Mouse (Mus musculus) heart, embryonic 10.5 days (tissue): ENCODE data around the gene Mgrn1. TPM values are rescaled to one million over a fixed set of nuclear protein-coding genes. Genes with fewer than 3 reads are reported as not detected.

Experiments
- DNase-seq: peaks from one replicate; pipeline ENCODE4 v3.0.0-alpha.2; 2017; ENCODE audit warnings: low spot score
- H3K27ac ChIP-seq: fragments of 300-500 bp; sonication (generic); 2 replicates; pipeline ENCODE4 v1.5.1; 2016; ENCODE audit warnings: mild to moderate bottlenecking
- H3K27me3 ChIP-seq: fragments of 300-500 bp; sonication (generic); 2 replicates; pipeline ENCODE4 v1.6.1; 2016; ENCODE audit warnings: mild to moderate bottlenecking; ENCODE audit not compliant: poor library complexity, insufficient read depth, severe bottlenecking
- H3K36me3 ChIP-seq: fragments of 300-500 bp; sonication (generic); 2 replicates; pipeline ENCODE4 v1.6.1; 2016; ENCODE audit warnings: mild to moderate bottlenecking, moderate library complexity
- H3K4me1 ChIP-seq: fragments of 300-500 bp; sonication (generic); 2 replicates; pipeline ENCODE4 v1.6.1; 2016; ENCODE audit warnings: mild to moderate bottlenecking
- H3K4me3 ChIP-seq: fragments of 300-500 bp; sonication (generic); 2 replicates; pipeline ENCODE4 v1.5.1; 2016; ENCODE audit warnings: mild to moderate bottlenecking, moderate library complexity
- H3K9me3 ChIP-seq: fragments of 300-500 bp; sonication (generic); 2 replicates; pipeline ENCODE4 v1.6.1; 2016; ENCODE audit warnings: mild to moderate bottlenecking, moderate library complexity
- WGBS: fragments of 180-500 bp; shearing (Covaris S2); methylation state at CpG from one replicate; pipeline ENCODE4 v1.1.7; 2016; 5-methylcytosine and 5-hydroxymethylcytosine counted together
- polyA plus RNA-seq: library from polyadenylated mRNA; unstranded; fragments of >200 nt; fragmentation: Nextera tagmentation; extraction: Ambion mirVana; gene quantifications from 2 replicates; pipeline ENCODE4 v1.2.1, GENCODE M21; 2016

Gene Mgrn1
- polyA plus RNA-seq, 1 experiment from 2014 or later, result 96.2 TPM

GRCm38 (mm10) chr16:4940311-4940850 is 54.3 kb downstream of the Mgrn1 start:
- 91% methylated on average over 10 of the region's 10 CpGs for WGBS
- peaks cover 78% of the 10 kb centered on the region for H3K36me3 ChIP-seq
- H3K27me3 ChIP-seq, result no peaks in the 10 kb centered on the region
- 0 out of 2 replicates have a peak overlapping the region, but pooled peaks have one; percentile 92 for H3K27ac ChIP-seq
- H3K4me1 ChIP-seq, result peaks cover 10% of the 10 kb centered on the region
- H3K9me3 ChIP-seq, result no peaks in the 10 kb centered on the region
- DNase-seq, result no peak
- H3K4me3 ChIP-seq, result no peak overlapping the region

DNA sequence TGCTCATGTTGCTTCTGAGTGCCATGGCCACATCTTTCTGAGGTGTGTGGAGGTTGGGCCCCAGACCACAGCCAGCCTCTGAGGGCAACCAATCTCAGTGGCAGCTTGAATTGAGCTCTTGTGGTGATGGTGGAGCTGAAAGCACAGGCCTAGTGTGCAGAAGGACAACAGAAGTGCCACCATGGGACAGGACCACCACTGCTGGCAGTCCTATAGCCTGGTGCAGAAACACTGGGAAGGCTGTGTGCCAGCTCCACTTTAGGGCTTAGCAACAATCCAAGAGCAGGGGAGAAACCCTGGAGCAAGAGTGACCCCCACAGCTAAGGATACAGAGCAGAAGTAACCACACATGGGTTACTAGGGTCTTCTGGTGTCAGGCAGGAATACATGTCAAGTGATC is 55.0 kb downstream of the Mgrn1 start:
- DNase-seq, result no peak
- Histone ChIP-seq H3K36me3 (peaks cover 76% of the 10 kb centered on the region), H3K27ac (no peak overlapping the region), H3K27me3 (no peaks in the 10 kb centered on the region), H3K9me3 (no peaks in the 10 kb centered on the region), H3K4me1 (peaks cover 10% of the 10 kb centered on the region), H3K4me3 (no peak overlapping the region)

DNA sequence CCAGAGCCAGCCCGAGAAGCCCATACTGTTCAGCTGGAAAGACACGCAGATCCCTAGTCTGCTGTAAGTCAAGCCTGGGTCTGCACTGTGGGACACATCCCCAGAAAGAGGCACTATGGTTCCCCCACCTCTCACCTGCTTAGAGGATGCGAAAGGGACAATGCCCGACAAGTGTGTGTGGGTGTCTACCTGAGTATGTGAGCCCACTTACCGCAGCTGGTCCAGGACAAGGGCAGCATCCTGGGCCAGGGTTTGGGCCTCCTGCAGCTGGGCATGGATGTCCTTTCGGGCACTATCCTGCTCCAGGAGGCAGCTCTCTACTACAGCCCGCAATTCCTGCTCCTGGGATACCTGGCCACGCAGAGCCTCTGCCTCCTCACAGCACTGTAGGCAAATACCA is 56.8 kb downstream of the Mgrn1 start:
- Histone ChIP-seq H3K9me3 (no peaks in the 10 kb centered on the region), H3K36me3 (peaks cover 76% of the 10 kb centered on the region)

DNA sequence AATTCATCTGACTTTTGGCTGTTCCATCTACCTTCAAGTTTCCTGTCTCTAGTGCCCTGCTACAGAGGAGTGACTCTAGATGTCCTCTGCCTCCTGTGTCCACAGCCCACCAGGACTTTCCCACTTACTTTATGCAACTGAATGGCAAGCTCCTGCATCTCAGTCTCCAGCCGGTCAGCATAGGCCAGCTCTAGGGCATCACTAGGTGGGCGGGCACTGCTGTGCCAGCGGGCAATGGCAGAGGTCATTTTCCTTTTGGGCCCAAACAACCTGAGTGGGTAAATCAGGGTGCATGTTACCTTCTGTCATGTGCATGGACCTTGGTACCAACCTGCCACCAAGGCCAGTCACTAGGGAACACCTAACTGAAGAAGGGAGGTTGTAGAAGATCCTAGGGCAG is 57.4 kb downstream of the Mgrn1 start:
- DNase-seq, result no peak
- Histone ChIP-seq H3K4me1 (peaks cover 10% of the 10 kb centered on the region), H3K9me3 (no peaks in the 10 kb centered on the region), H3K27me3 (no peaks in the 10 kb centered on the region), H3K36me3 (peaks cover 80% of the 10 kb centered on the region), H3K4me3 (no peak overlapping the region), H3K27ac (no peak overlapping the region)
- WGBS, result 92% methylated on average over 3 of the region's 3 CpGs

More for the DNA sequence above, 56.8 kb downstream of the Mgrn1 start:
- DNase-seq, result no peak
- H3K27ac ChIP-seq, result no peak overlapping the region
- 90% methylated on average over 8 of the region's 8 CpGs for WGBS
- H3K27me3 ChIP-seq, result no peaks in the 10 kb centered on the region
- H3K4me3 ChIP-seq, result no peak overlapping the region
- H3K4me1 ChIP-seq, result peaks cover 10% of the 10 kb centered on the region

DNA sequence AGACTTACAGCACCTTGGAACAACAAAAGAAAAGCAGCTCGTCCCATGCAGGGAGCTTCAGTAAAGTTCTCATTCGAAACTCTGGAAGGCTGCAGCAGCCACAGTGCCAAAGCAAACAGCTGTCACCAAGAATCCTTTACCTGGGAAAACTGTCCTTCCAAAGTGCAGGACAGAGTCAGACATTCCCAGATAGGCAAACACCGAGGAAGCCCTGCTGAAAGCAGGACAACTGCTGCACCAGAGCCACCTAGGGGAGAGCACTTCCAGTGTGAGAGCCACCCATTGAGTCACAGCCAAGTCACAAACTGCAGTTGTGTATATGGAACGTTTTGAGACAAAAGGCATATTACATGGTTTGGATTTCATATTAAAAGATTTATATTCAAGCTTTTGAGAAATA is 59.4 kb downstream of the Mgrn1 start:
- DNase-seq, result no peak
- Histone ChIP-seq H3K4me1 (no peaks in the 10 kb centered on the region), H3K27ac (no peak overlapping the region), H3K36me3 (peaks cover 87% of the 10 kb centered on the region), H3K4me3 (no peak overlapping the region), H3K27me3 (no peaks in the 10 kb centered on the region), H3K9me3 (no peaks in the 10 kb centered on the region)
- 69% methylated on average over 4 of the region's 4 CpGs for WGBS

- Histone ChIP-seq H3K4me1 (no peaks in the 10 kb centered on the region), H3K4me3 (no peak overlapping the region), H3K36me3 (peaks cover 85% of the 10 kb centered on the region), H3K27me3 (no peaks in the 10 kb centered on the region), H3K27ac (no peak overlapping the region), H3K9me3 (no peaks in the 10 kb centered on the region)
- 77% methylated on average over 3 of the region's 3 CpGs for WGBS
- no peak for DNase-seq
Observed at GRCm38 (mm10) chr16:4946155-4946554, 60.1 kb downstream of the Mgrn1 start.

- Histone ChIP-seq H3K4me3 (no peak overlapping the region), H3K27ac (no peak overlapping the region), H3K36me3 (peaks cover 84% of the 10 kb centered on the region), H3K27me3 (no peaks in the 10 kb centered on the region), H3K9me3 (no peaks in the 10 kb centered on the region), H3K4me1 (no peaks in the 10 kb centered on the region)
- 90% methylated on average over 4 of the region's 4 CpGs for WGBS
- DNase-seq, result no peak
Observed at GRCm38 (mm10) chr16:4947378-4947777, 61.3 kb downstream of the Mgrn1 start.

- Histone ChIP-seq H3K4me3 (no peak overlapping the region), H3K36me3 (peaks cover 80% of the 10 kb centered on the region), H3K27me3 (no peaks in the 10 kb centered on the region), H3K27ac (no peak overlapping the region), H3K4me1 (no peaks in the 10 kb centered on the region), H3K9me3 (no peaks in the 10 kb centered on the region)
- DNase-seq, result no peak
- WGBS, result 91% methylated on average over 3 of the region's 3 CpGs
Observed at GRCm38 (mm10) chr16:4956609-4957008, 70.6 kb downstream of the Mgrn1 start.

DNA sequence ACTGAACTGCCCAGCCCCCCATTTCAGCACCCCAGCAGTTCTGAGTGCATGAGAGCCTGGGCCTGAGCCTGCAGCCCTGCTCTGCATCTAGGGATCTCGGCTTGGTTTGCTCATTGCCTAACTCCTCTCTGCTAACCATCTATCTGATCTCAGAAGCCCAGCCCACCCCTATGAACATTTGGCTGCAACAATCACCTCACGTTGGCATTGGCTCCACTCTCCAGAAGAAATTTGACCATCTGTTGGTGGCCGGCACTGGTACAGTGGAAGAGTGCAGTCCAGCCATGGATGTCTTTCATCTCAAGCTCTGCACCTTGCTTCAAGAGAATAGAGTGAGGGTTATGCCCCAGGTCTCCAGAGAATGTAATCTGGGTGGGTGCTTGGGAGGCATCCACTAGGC is 71.4 kb downstream of the Mgrn1 start:
- H3K4me1 ChIP-seq, result peaks cover 7% of the 10 kb centered on the region; the same call in 1 of the 2 replicates
- no peaks in the 10 kb centered on the region for H3K27me3 ChIP-seq
- H3K9me3 ChIP-seq, result no peaks in the 10 kb centered on the region
- peaks cover 72% of the 10 kb centered on the region for H3K36me3 ChIP-seq
- DNase-seq, result no peak
- no peak overlapping the region for H3K27ac ChIP-seq
- WGBS, result 89% methylated on average over 3 of the region's 3 CpGs
- H3K4me3 ChIP-seq, result no peak overlapping the region

GRCm38 (mm10) chr16:4960260-4960659 is 74.2 kb downstream of the Mgrn1 start:
- DNase-seq, result no peak
- Histone ChIP-seq H3K27ac (no peak overlapping the region), H3K36me3 (peaks cover 45% of the 10 kb centered on the region), H3K27me3 (no peaks in the 10 kb centered on the region), H3K4me1 (peaks cover 21% of the 10 kb centered on the region), H3K4me3 (no peak overlapping the region), H3K9me3 (no peaks in the 10 kb centered on the region)
- WGBS, result 91% methylated on average over 8 of the region's 8 CpGs

DNA sequence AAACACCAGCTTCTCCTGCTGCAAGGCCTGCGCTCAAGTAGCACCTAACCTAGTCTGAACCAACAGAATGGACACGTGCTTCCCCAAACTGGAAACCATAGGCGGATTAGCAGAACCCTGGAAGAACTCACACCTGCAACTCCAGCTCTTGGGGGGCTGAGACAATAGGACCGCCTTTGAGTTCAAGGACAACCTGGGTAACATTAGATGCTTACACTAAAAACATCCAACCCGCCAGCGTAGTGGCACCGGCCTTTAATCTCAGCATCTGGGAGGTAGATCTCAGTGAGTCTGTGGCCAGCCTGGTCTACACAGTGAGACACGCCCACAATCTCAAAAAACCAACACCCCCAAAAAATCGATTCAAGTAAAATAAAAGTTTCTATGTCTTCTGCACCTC is 77.3 kb downstream of the Mgrn1 start:
- peaks cover 23% of the 10 kb centered on the region for H3K4me1 ChIP-seq
- H3K27ac ChIP-seq, result peak overlapping the region; percentile 85; the same call in 1 of the 2 replicates

DNA sequence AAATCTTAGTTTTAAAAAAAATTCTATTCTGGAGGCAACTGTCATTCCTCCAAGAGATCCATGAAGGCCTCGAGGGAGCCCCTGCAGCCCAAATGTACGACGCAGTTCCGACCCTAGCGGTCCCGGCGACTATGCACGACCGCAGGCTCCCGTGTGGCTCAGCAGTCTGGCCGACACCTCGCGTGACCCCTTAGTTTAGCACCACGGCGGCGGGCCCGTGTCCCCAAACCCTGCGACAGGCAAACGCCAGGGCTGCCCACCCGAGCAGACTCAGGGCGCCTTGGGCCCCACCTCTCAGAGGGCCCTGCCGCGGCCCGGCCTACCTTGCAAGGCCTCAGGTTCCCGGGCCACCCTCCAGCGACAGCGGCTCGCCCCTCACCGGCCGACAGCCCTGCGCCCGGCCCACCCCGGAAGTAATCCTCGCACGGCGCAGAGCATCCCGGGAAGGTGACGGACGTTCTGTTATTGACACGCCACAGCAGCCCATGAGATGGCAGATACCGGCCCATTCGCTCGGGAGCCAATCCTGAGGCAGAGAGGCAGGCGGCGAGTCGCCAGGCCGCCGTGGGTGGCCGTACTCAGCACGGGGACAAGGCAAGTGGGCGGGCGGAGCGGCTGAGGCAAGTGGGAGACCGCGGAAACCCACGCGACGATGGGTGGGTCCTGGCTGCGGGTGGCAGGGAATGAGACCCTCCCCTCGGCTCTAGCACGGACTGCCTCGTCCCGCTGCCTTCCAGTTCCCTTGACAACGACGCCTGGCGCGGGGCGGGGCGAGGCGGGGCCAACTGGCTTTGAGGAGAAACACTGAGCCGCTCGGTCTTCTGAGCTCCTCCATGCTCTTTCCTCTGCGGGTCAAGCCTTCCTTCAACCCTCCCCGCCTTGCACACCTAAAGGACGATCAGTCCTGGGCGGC is 78.0 kb downstream of the Mgrn1 start, which contains the start of gene Anks3:
TSS of gene Anks3 (minus strand) at position 409 of the 913 bp plus-strand sequence.
- H3K36me3 ChIP-seq, result peaks cover 13% of the 10 kb centered on the region
- peaks cover 23% of the 10 kb centered on the region for H3K4me1 ChIP-seq
- peak within 1 kb of the TSS; percentile 85 for H3K27ac ChIP-seq
- DNase-seq, result peak; percentile 99
- WGBS, result under 1% methylated on average over 76 of the region's 76 CpGs
- H3K27me3 ChIP-seq, result no peaks in the 10 kb centered on the region
- no peaks in the 10 kb centered on the region for H3K9me3 ChIP-seq
- peak within 1 kb of the TSS; percentile 96 for H3K4me3 ChIP-seq

More for the DNA sequence above, 77.3 kb downstream of the Mgrn1 start:
- DNase-seq, result no peak
- peaks cover 15% of the 10 kb centered on the region for H3K36me3 ChIP-seq
- peak overlapping the region; percentile 96 for H3K4me3 ChIP-seq
- no peaks in the 10 kb centered on the region for H3K27me3 ChIP-seq
- H3K9me3 ChIP-seq, result no peaks in the 10 kb centered on the region
- 42% methylated on average over 9 of the region's 9 CpGs for WGBS

GRCm38 (mm10) chr16:4964731-4965391 is 78.8 kb downstream of the Mgrn1 start:
- peaks cover 7% of the 10 kb centered on the region for H3K36me3 ChIP-seq
- peaks cover 23% of the 10 kb centered on the region for H3K4me1 ChIP-seq
- H3K4me3 ChIP-seq, result peak overlapping the region; percentile 96
- no peak for DNase-seq
- no peaks in the 10 kb centered on the region for H3K9me3 ChIP-seq
- 23% methylated on average over 13 of the region's 13 CpGs for WGBS
- no peaks in the 10 kb centered on the region for H3K27me3 ChIP-seq
- H3K27ac ChIP-seq, result peak overlapping the region; percentile 85
